Mouse (Mus musculus) CH12F3 (cell line): ENCODE measurements around the gene C2cd4b.

Source experiments
- in situ Hi-C: fragments of 300-500 bp; cut with MboI; formaldehyde crosslinking; loops from 2 replicates; pipeline ENCODE4 v1.14.3; 2020; ENCODE audit warnings: low sequenced_read_pairs

The C2cd4b gene

GRCm38 (mm10) chr9:67771293-67771692 is 12.1 kb downstream of the C2cd4b start:
- in situ Hi-C loops, result no loop called here

GRCm38 (mm10) chr9:67774201-67774600 is 15.0 kb downstream of the C2cd4b start:
- in situ Hi-C loops, result no loop called here

- in situ Hi-C loops, result no loop called here
These were observed 19.3 kb downstream of the C2cd4b start for GRCm38 (mm10) chr9:67778553-67778952.

- in situ Hi-C loops, result no loop called here
These were observed 23.5 kb downstream of the C2cd4b start for GRCm38 (mm10) chr9:67782786-67783185.

- in situ Hi-C loops, result no loop called here
These were observed 24.2 kb downstream of the C2cd4b start for GRCm38 (mm10) chr9:67783464-67783863.

GRCm38 (mm10) chr9:67783925-67784324 is 24.7 kb downstream of the C2cd4b start:
- in situ Hi-C loops, result no loop called here

GRCm38 (mm10) chr9:67786311-67786710 is 27.1 kb downstream of the C2cd4b start:
- in situ Hi-C loops, result no loop called here

GRCm38 (mm10) chr9:67787671-67788070 is 28.4 kb downstream of the C2cd4b start:
- in situ Hi-C loops, result no loop called here

GRCm38 (mm10) chr9:67792405-67792804 is 33.2 kb downstream of the C2cd4b start:
- in situ Hi-C loops, result no loop called here

- in situ Hi-C loops, result no loop called here
These were observed 34.3 kb downstream of the C2cd4b start for GRCm38 (mm10) chr9:67793501-67793900.

GRCm38 (mm10) chr9:67794216-67794615 is 35.0 kb downstream of the C2cd4b start:
- in situ Hi-C loops, result no loop called here

- in situ Hi-C loops, result no loop called here
These were observed 35.4 kb downstream of the C2cd4b start for GRCm38 (mm10) chr9:67794668-67795067.

- in situ Hi-C loops, result no loop called here
These were observed 36.0 kb downstream of the C2cd4b start for GRCm38 (mm10) chr9:67795205-67795675.

- in situ Hi-C loops, result no loop called here
These were observed 40.0 kb downstream of the C2cd4b start for GRCm38 (mm10) chr9:67799078-67799819.

- in situ Hi-C loops, result no loop called here
These were observed 43.0 kb downstream of the C2cd4b start for GRCm38 (mm10) chr9:67802241-67802640.

GRCm38 (mm10) chr9:67807000-67807399 is 47.8 kb downstream of the C2cd4b start:
- in situ Hi-C loops, result no loop called here

GRCm38 (mm10) chr9:67810527-67810926 is 51.3 kb downstream of the C2cd4b start:
- in situ Hi-C loops, result no loop called here
